Mouse (Mus musculus) brain, embryonic 14.5 days (tissue): ENCODE results near the gene Synrg.

ENCODE experiments used
- CTCF ChIP-seq: fragments of 200-500 bp; IDR thresholded peaks from 2 replicates; pipeline ENCODE4 v1.5.1; 2012; ENCODE audit warnings: inconsistent platforms, mild to moderate bottlenecking, moderate library complexity, borderline replicate concordance; ENCODE audit not compliant: insufficient read depth, insufficient read length; ENCODE audit errors: extremely low read depth
- POLR2A ChIP-seq: fragments of 200-500 bp; IDR thresholded peaks from 2 replicates; pipeline ENCODE4 v1.6.1; 2012; ENCODE audit warnings: mild to moderate bottlenecking, inconsistent platforms, borderline replicate concordance; ENCODE audit not compliant: poor library complexity, insufficient read depth, insufficient read length, severe bottlenecking; ENCODE audit errors: extremely low read depth

DNA sequence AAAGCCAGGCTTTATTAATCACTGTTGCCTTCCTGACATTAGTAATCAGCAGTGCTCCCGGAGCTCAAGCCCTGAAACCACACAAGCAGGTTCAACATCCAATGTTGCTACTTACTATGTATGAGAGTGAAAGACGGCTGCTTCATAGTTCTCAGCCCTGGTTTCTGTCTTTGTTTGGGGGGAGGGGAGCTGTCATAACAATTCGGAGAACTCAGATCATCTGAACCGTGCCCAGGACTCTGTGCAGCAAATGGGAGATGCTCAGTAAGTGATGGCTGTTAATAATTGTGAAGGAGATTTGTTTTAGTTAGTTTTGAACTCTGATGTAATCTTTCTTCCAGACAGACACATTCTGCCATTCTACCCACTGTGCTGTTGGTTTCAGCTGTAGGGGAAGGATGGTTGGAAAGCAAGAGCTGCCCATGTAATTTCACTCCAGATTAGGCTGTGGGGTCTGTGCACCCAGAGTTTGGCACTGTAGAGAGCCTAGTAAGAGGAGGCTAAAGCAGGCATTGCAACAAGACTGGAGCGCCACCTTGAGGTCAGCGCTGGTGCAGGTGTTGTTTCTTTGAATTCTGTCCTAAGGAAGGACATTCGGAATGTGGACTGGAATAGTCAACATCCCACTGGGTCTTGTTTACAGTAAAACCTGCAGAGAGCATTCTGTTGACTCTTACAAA lies 28.1 kb upstream of the Synrg start:
- TF ChIP-seq POLR2A (no peak), CTCF (peak; percentile 96)
